Mouse (Mus musculus) embryo, embryonic 9.5 days (tissue): ENCODE measurements at regions not wholly inside any gene's neighbourhood (a gene's known extent, or its start where the extent isn't known, plus 50 kb on each side); places are given as distances from the start of the nearest gene placed in this dataset.

ENCODE experiments used
- DNase-seq: peaks from one replicate; pipeline ENCODE4 v3.0.0-alpha.2; 2017; ENCODE audit errors: extremely low spot score

- DNase-seq: no peak
Observed at GRCm38 (mm10) chr9:49954601-49955000, 155.9 kb upstream of the Ncam1 start.

GRCm38 (mm10) chr9:49950321-49950720, 151.6 kb upstream of the Ncam1 start:
- DNase-seq: no peak

GRCm38 (mm10) chr9:49948546-49948945, 149.8 kb upstream of the Ncam1 start:
- DNase-seq: no peak

DNA sequence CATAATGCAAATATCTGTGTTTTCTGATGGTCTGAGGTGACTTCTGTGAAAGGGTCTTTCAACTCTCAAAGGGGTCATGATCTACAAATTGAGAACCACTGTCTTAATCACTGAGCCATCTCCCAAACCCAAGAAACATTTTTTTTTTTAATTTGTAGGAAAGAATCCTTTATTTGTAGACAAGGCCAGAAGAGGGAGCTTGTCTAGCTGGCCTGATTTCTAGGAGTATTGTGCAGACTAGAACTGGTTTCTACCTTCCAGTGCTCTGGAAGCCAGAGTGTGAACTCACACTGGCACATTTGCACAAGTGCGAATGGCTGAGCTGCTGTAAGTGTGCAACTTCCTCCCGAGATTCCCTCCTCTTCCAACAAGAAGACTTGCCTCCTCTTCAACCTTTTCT, 148.1 kb upstream of the Ncam1 start:
- DNase-seq: no peak

DNA sequence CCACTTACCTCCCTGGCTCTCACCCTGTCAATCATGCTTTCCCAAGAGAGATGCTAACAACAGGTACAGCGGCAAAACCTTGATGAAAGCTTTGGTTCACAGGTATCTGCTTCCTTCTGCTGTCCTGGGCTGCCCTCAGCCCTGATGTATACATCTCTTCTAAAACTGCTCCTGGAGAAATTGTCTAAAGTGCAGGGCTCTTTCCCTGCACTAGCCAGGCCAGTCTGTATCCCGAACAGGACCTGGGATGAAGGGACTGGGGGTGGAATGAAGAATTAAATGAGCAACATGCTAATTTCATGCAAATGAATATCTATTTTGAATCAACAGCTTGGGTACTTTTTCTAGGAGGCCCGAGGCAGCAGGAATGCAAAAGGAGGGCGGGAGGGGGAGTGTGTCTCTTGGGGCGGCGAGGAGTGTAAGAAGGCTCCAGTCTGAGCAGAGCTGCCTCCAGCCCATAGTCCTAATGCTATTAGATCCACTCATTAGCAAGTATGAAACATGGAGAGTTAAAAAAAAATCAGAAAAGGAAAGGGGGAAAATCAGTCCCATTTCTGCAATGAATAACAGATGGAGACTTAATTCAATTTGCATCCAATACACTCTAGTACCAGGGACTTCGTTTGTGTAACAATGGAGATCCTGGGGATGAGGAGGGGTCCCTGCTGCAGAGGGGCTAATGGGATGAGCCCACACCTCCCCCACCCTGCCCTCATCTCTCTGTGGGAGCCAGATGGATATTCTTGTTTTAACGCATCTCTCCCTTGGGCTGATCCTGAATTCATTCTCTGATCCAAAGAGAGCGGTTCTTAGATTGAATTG, 137.0 kb upstream of the Ncam1 start:
- no peak for DNase-seq

GRCm38 (mm10) chr9:49928041-49928656, 129.4 kb upstream of the Ncam1 start:
- no peak for DNase-seq

- DNase-seq: no peak
Observed at GRCm38 (mm10) chr9:49927281-49927680, 128.6 kb upstream of the Ncam1 start.

DNA sequence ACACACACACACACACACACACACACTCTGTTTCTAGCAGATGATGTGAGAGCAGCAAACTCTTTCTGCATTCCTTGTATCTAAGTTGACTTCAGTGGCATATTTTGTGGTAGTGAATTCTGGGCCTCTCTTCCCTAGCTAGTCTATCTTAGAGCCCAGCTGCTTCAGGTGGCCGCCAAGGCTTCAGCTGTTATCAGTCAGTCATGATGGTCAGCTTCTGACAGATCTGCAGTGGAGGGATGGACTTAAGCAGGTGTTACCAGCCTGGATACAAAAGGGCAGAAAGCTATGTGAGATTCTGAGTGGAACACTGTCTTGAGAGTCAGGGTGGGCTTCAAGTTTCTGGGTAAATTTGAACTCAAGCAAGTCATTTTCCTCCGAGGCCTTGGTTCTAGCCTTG, 127.1 kb upstream of the Ncam1 start:
- DNase-seq: no peak

DNA sequence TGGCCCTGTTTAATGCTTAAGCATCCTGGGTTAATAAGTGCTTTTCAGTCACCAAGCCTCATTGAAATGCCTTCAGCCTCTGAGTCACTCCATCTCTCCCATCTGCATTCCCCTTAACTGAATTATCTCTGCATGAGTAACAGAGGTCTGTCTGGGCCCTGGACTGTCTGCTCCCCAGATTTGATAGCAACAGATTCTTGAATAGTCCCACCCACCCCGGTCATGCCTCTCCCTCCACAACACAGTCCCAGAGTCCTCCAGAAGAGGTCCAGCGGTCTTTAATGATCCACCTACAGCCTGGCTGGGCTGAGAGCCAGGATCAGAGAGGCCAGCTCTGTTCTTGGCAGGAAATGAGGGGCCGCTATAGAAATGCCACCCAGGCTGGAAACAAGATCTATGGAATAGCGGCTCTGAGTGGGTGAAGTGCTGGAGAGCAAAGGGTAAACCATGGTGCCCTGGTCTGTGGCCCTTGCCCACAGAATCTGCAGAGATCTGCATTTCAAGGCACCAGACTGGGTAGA, 125.3 kb upstream of the Ncam1 start:
- DNase-seq: no peak

- peak; percentile 10 for DNase-seq
Observed at GRCm38 (mm10) chr9:49922770-49923169, 124.0 kb upstream of the Ncam1 start.

DNA sequence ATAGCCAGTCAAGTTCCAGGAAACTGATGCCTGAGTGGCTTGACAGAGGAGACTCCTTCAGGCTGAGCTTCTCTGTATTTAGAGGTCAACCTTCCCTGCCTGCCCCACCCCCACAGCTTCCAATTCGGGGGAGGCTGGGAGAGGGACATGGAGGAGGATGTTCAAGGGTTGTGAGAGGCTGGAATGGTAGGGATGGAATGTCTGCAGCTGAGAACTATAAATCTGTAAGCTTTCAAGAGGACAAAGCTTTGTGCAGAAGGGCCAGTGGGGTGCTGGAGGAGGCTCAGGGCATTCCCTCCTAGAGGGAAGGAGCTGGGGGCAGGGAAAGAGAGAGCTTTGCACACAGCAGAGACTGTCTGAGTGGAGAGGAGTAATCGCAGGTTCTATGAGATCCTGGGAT, 123.4 kb upstream of the Ncam1 start:
- DNase-seq: peak; percentile 56

DNA sequence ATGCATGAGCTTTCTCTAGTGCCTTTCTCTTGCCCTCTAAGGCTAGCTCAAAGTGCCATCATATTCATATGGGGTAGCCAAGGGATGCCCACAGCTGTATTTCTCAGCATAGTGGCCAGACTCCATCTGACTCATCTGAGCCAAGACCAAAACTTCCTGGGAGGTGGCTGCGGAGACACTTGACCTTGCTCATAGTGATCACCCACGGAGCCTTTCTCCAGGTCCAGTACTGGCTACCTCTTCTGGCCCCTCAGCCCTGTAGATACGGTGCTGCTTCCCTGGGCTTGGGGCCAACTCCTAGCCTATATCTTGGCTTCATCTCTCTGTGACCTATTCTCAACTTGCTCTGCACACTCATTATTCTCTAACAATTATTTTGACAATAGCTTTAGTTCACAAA, 122.6 kb upstream of the Ncam1 start:
- DNase-seq: no peak

GRCm38 (mm10) chr9:49915046-49915719, 116.5 kb upstream of the Ncam1 start:
- no peak for DNase-seq

- no peak for DNase-seq
Observed at GRCm38 (mm10) chr9:49913677-49914076, 115.0 kb upstream of the Ncam1 start.

DNA sequence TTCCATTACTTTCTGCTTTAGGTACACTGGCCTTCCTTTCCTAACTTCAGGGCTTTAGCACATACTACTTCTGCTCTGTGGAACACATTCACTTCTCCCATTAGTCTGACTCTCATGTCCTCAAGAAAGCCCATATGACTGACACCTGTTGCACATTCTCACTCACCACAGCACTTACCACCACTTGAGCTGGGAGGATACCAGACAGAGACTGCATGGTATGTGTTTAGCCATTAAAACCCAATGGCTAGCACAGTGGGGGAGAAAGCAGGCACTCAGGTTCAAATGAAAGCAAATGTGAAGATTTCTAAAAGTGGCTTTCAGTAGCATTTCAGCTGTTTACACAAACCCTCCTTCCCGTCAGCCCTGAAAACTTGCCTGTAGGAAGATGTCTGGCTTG, 113.6 kb upstream of the Ncam1 start:
- no peak for DNase-seq

GRCm38 (mm10) chr9:49906306-49906705, 107.6 kb upstream of the Ncam1 start:
- no peak for DNase-seq

- DNase-seq: no peak
Observed at GRCm38 (mm10) chr9:49905703-49906102, 107.0 kb upstream of the Ncam1 start.

GRCm38 (mm10) chr9:49898947-49899346, 100.2 kb upstream of the Ncam1 start:
- DNase-seq: no peak

DNA sequence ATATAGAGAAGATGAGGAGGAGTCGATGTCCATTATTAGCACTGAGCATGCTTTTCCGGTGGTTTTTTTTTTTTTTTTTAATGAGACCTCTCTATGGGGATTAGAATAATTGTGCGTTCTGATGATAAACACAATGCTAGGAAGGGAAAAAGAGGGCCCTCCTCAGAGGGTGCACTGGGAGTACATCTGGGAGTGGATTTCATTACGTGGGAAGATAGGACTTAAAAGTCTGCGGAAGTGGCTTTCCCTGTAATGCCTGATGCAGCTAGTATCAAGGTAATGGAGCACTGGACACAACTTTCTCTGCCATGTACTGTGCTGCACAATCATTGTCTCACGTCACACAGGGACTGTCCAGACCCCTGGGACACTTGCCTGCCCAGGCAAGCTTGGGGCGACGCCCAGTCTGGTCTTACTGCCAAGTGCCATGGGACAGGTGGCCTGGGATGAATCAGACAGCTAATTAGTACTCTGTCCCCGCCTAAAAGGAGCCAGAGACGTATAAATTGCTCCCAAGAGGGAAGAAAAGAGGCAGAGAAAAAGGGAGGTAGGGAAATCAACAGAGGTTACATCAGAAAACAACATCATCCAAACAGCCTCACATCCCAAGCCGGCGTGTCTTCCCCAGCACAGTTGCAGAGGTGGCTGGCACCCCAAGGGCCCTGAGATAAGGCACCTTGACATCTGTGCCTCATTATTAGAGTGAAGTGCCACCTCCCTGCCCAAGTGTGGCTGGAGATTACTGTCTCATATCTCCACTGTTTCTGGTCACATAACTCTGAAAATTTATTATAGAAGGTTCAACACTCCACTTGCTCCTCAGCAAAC, 86.0 kb upstream of the Ncam1 start:
- no peak for DNase-seq

DNA sequence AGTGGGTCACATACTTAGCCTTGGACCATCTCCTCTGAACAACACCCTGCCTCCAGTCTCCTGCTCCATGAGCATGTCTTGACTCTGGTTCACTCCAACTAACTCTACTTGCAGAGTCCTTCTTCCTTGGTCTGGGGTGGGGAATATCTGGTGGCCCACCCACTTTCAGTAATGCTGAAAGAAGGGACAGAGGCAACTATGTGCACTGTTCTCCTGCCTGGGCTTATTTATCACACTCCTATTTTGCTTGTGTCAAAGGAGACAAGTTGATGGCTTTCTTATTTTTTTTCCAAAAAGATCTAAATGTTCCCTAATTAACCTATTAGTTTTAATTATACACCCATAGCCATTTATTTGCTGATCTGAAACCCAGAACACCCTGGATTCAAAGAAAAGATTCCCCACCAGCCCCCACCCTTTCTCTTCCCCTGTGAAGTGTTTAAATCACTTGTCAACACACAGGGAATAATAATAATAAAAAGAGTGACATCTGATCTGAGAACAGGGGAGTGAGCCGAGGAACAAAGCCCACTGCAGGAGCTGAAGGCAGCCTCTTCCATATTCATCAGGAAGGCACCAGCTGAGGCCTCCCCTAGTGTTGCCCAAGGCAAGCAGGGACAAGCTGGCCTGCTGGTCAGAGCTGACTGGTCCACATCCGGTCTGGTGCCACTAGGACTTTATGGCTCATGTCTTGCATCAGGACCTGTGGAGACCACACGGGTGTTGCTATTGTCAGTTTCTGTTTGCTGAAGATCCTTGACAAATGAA, 80.8 kb upstream of the Ncam1 start:
- no peak for DNase-seq

DNA sequence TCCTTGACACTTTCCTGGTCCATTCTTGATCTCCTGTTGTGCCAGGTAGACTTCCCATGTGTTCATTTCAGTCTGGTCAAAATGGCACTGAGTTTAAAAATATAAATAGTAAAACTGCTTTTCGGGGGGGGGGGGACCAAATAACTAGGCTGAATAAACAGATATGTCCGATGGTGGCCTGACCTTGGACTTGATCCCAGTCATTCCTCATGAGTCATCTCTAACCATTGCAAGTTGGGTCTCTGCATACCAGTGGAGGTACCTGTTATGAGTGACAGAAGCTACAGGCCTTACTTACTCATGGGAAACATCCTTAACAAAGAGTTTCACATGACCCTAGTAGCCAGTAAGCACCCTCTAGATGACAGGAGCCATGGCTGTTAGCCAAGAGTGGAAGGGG, 76.2 kb upstream of the Ncam1 start:
- no peak for DNase-seq
